Mouse (Mus musculus) limb, embryonic 15.5 days (tissue): ENCODE measurements at regions not wholly inside any gene's neighbourhood (a gene's known extent, or its start where the extent isn't known, plus 50 kb on each side); places are given as distances from the start of the nearest gene placed in this dataset.

Source experiments
- ATAC-seq: fragments of 200-750 bp; cut with Nextera tagmentation; 2 replicates; pipeline ENCODE4 v1.8.0; 2017; ENCODE audit warnings: low read depth, moderate TSS enrichment; ENCODE audit not compliant: insufficient number of reproducible peaks, low FRiP score, low TSS enrichment
- H3K27ac ChIP-seq: fragments of 300-500 bp; sonication (generic); 2 replicates; pipeline ENCODE4 v1.5.1; 2015; ENCODE audit warnings: moderate library complexity, mild to moderate bottlenecking, inconsistent platforms
- H3K27me3 ChIP-seq: fragments of 300-500 bp; sonication (generic); 2 replicates; pipeline ENCODE4 v1.6.1; 2015; ENCODE audit warnings: inconsistent platforms
- H3K36me3 ChIP-seq: fragments of 300-500 bp; sonication (generic); 2 replicates; pipeline ENCODE4 v1.6.1; 2015; ENCODE audit warnings: inconsistent platforms
- H3K4me1 ChIP-seq: fragments of 300-500 bp; sonication (generic); 2 replicates; pipeline ENCODE4 v1.6.1; 2015; ENCODE audit warnings: inconsistent platforms
- H3K4me2 ChIP-seq: fragments of 300-500 bp; sonication (generic); 2 replicates; pipeline ENCODE4 v1.6.1; 2015; ENCODE audit warnings: mild to moderate bottlenecking, inconsistent platforms
- H3K4me3 ChIP-seq: fragments of 300-500 bp; sonication (generic); 2 replicates; pipeline ENCODE4 v1.5.1; 2015; ENCODE audit warnings: mild to moderate bottlenecking, inconsistent platforms
- H3K9ac ChIP-seq: fragments of 300-500 bp; sonication (generic); 2 replicates; pipeline ENCODE4 v1.6.1; 2015; ENCODE audit warnings: inconsistent platforms
- H3K9me3 ChIP-seq: fragments of 300-500 bp; sonication (generic); 2 replicates; pipeline ENCODE4 v1.6.1; 2016; ENCODE audit warnings: inconsistent platforms
- WGBS: fragments of 180-500 bp; shearing (Covaris S2); methylation state at CpG from one replicate; pipeline ENCODE4 v1.1.7; 2015; 5-methylcytosine and 5-hydroxymethylcytosine counted together

DNA sequence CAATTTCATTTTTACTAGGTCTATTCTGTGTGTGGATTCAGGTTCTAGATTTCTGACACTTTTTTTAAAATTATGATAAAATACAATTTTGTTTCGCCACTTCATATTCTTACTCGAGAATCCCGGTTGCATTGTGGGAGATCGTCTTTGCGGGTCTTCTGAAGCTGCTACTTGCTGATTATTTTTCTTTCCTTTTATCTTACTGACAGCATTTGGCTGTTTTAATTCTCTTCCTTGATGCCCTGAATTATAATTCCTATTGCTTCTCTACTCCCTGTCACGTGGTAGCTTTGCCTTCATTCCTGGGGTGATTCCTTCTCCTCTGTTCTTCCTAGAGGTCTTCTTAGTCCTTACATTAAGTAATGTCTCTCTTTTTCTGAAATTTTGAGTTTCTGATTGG is 193.8 kb upstream of the Tent5a start:
- no peaks in the 10 kb centered on the region for H3K36me3 ChIP-seq
- no peak overlapping the region for H3K27ac ChIP-seq
- H3K4me3 ChIP-seq: no peak overlapping the region
- 87% methylated on average over 6 of the region's 6 CpGs for WGBS
- ATAC-seq: no peak
- no peaks in the 10 kb centered on the region for H3K4me1 ChIP-seq
- H3K9ac ChIP-seq: no peak overlapping the region
- no peak overlapping the region for H3K4me2 ChIP-seq
- no peaks in the 10 kb centered on the region for H3K27me3 ChIP-seq
- H3K9me3 ChIP-seq: no peaks in the 10 kb centered on the region

DNA sequence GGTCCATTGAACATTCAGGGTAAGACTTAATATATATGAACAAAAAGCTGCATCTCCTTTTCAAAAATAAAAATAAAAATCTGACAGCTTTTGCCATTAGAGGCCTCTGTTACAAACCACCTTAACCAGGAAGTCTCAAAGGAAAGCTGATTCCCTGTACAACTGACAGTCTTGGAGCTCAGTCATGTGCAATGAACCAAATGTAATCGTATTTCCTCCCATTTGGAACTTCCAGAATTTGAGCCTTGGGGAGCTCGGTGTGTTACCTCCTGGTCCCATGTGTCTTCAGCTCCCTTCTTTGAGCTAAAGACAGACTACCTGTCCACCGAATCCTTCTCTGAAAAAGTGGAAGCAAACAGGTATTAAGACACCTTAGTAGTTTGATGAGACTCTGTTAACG is 171.9 kb upstream of the Tent5a start:
- Histone ChIP-seq H3K27me3 (no peaks in the 10 kb centered on the region), H3K4me3 (no peak overlapping the region), H3K4me1 (0 out of 2 replicates have a peak, but pooled peaks cover 4% of the 10 kb centered on the region), H3K27ac (no peak overlapping the region), H3K9ac (no peak overlapping the region), H3K4me2 (no peak overlapping the region), H3K9me3 (no peaks in the 10 kb centered on the region), H3K36me3 (no peaks in the 10 kb centered on the region)
- 82% methylated on average over 4 of the region's 4 CpGs for WGBS
- ATAC-seq: no peak

DNA sequence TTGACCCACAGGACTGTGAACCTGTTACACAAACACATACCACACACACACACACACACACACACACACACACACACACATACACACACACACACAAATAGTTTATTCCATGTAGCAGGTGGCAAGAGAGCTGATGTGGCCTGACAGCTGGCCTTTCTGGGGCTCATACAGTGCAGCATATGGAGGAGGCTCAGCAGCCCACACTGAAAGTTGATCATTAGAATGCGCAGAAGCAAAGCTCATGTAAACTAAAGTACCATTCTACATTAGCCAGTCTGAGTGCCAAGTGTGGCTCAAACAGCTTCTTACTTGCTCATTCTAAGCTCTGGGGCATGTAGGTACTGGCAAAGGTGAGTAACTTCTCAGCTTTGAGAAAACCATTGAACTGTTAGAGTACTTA is 170.2 kb upstream of the Tent5a start:
- no peak overlapping the region for H3K4me3 ChIP-seq
- H3K4me2 ChIP-seq: no peak overlapping the region
- no peaks in the 10 kb centered on the region for H3K27me3 ChIP-seq
- 79% methylated on average over 1 of the region's 1 CpGs for WGBS
- no peak overlapping the region for H3K9ac ChIP-seq
- H3K9me3 ChIP-seq: no peaks in the 10 kb centered on the region
- H3K27ac ChIP-seq: no peak overlapping the region
- no peaks in the 10 kb centered on the region for H3K36me3 ChIP-seq
- ATAC-seq: no peak
- 0 out of 2 replicates have a peak, but pooled peaks cover 4% of the 10 kb centered on the region for H3K4me1 ChIP-seq

DNA sequence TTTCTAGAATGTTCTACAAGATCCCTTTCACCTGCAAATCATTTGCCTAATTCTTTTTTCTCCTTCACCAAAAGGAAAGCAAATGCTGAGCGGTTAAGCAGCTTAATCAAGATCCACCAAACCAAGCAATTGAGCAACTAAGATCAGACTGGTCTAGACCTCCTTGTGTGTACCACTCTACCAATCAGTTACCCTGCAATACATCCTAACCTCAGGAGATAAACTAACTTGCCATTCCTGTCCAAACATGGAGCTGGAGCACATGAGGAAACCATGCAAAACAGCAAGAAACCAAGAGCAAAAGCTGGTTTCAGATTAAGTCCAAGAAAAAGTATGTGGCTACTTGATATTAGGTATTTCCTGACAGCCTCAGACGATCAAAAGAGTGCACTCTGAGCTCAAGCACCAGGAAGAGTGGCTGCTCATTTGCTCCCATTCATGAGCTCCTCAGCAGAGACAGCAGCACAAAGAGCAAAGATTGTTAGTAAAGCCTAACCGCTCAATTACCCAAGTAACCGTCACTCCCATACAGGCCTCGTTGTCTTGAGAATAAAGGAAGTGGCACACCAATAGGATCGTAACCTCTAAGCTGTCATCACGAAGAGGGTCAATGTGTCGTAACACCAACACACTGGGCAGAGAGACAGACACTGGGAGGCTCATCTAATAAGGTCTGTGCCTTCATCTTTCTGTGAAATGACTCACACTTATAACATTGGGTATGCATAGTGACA is 169.5 kb upstream of the Tent5a start:
- no peak overlapping the region for H3K27ac ChIP-seq
- ATAC-seq: no peak

DNA sequence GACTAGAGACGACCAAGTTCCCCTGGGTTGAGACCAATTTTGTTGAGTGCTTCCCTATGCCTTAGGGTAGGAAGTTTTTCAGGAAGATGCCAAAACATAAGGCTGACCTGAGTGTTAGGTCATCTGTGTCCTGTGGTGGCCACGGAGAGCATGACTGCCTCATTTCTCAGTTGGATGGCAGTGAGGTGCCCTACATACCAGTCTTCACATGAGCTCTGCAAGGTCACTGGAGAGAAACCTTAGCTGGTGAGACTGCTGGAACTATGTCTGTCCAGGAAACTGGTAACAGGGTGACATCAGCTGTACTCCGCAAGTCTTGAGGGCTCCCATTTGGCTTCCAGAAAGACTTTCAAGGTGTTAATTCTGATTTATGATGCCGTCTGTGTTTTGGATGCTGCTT is 167.9 kb upstream of the Tent5a start:
- H3K27me3 ChIP-seq: no peaks in the 10 kb centered on the region
- whole genome bisulfite sequencing: 53% methylated on average over 4 of the region's 4 CpGs
- H3K9ac ChIP-seq: no peak overlapping the region
- no peak for ATAC-seq
- no peaks in the 10 kb centered on the region for H3K36me3 ChIP-seq
- H3K27ac ChIP-seq: no peak overlapping the region; the same call in 1 of the 2 replicates
- 0 out of 2 replicates have a peak, but pooled peaks cover 4% of the 10 kb centered on the region for H3K4me1 ChIP-seq
- no peak overlapping the region for H3K4me2 ChIP-seq
- no peak overlapping the region for H3K4me3 ChIP-seq
- no peaks in the 10 kb centered on the region for H3K9me3 ChIP-seq

More for the DNA sequence above, 169.5 kb upstream of the Tent5a start:
- Histone ChIP-seq H3K4me2 (no peak overlapping the region), H3K4me1 (0 out of 2 replicates have a peak, but pooled peaks cover 4% of the 10 kb centered on the region), H3K27me3 (no peaks in the 10 kb centered on the region), H3K9me3 (no peaks in the 10 kb centered on the region), H3K9ac (no peak overlapping the region), H3K36me3 (no peaks in the 10 kb centered on the region), H3K4me3 (no peak overlapping the region)
- WGBS: 66% methylated on average over 8 of the region's 8 CpGs

DNA sequence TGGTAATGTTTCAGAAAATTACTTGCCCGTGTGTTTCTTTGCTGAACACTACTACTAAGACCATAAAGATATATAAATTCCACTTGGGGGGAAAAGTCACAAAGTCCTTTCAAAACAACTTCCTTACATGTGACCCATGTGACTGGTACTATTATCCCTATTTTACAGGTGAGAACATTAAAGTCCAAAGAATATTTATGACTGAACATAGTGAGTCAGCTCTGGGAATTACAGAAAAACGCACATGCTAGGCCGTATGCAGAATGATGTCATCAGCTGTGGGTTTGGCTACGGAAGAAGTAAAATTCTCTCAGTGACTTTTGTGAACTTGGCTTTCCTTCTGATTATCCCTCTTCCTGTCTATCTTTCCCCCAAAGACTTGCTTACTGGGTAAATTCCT is 166.6 kb upstream of the Tent5a start:
- Histone ChIP-seq H3K4me2 (no peak overlapping the region), H3K9ac (no peak overlapping the region), H3K27ac (no peak overlapping the region), H3K4me3 (no peak overlapping the region), H3K9me3 (no peaks in the 10 kb centered on the region), H3K36me3 (no peaks in the 10 kb centered on the region), H3K4me1 (0 out of 2 replicates have a peak, but pooled peaks cover 4% of the 10 kb centered on the region), H3K27me3 (no peaks in the 10 kb centered on the region)
- ATAC-seq: no peak
- WGBS: 49% methylated on average over 4 of the region's 4 CpGs

DNA sequence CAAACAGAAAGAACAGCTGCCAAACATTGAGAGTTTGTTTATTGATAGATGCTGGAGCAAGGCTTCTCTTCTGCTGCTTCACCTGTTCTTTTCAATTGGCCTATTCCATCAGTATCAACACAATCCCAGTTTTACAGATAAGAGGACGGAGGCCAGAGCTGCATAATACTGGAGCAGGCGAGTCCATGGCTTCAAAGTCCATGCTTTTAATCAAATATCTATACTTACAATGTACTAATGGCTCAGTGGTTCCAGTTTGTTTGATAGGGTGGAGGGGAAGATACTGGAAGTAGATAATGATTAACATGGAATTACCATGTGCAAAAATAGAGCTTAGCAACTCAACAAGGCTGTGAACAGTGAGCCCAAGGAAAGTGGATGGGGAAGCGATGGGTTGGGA is 163.2 kb upstream of the Tent5a start:
- H3K27me3 ChIP-seq: no peaks in the 10 kb centered on the region
- 86% methylated on average over 3 of the region's 3 CpGs for WGBS

DNA sequence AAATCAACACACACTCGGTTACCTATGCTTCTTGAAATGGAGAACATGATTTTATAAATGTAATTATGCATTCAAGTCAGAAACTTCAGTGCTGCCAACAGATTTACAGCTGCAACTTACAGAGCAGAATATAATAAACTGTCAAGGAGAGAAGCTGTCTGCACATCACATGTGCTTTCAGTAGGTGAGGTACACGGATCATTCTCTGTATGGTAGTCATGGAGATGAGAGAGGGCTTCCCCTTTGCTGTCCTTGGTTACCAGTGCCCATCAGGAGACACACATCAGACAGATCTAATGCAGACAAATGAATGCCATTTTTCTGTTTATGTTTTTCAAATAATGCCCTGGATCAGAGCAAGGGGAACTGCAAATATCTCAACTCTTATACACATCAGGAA is 160.8 kb upstream of the Tent5a start:
- Histone ChIP-seq H3K27ac (no peak overlapping the region), H3K9me3 (no peaks in the 10 kb centered on the region), H3K4me3 (no peak overlapping the region), H3K4me2 (no peak overlapping the region), H3K9ac (no peak overlapping the region), H3K36me3 (no peaks in the 10 kb centered on the region), H3K27me3 (no peaks in the 10 kb centered on the region), H3K4me1 (no peaks in the 10 kb centered on the region)
- ATAC-seq: no peak
- WGBS: 55% methylated on average over 2 of the region's 2 CpGs

More for the DNA sequence above, 163.2 kb upstream of the Tent5a start:
- Histone ChIP-seq H3K36me3 (no peaks in the 10 kb centered on the region), H3K4me2 (no peak overlapping the region), H3K9ac (no peak overlapping the region), H3K4me3 (no peak overlapping the region), H3K9me3 (no peaks in the 10 kb centered on the region), H3K4me1 (0 out of 2 replicates have a peak, but pooled peaks cover 4% of the 10 kb centered on the region), H3K27ac (no peak overlapping the region)
- ATAC-seq: no peak

DNA sequence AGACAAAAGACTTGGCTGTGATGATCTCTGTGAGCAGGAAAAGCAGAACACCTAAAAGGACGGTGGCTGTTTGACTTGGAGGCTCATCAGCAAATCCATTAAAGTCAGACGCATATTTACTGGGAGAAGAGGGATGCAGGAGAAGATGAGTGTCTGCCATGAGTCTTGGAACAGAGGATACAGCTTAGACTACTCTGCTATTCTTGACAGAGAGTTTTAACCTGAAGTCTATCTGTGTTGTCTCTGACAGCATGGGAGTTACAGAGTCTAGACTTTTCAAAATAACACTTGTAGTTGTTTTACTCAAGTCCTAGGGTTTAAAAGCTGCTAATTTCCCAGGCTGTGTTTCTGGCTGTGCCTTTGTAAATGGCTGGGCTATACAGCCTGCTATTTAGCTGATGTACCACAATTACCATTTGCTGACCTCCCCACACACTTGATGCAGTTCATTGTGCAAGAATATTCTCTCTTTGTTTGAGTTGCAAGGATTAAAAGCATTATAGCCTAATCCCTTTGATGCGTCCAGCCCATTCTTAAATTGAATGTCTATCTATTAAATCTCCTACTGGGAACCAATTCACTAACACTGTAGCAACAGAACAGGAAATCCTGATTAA is 160.0 kb upstream of the Tent5a start:
- Histone ChIP-seq H3K4me3 (no peak overlapping the region), H3K9ac (no peak overlapping the region), H3K4me1 (no peaks in the 10 kb centered on the region), H3K36me3 (no peaks in the 10 kb centered on the region), H3K9me3 (no peaks in the 10 kb centered on the region), H3K27ac (no peak overlapping the region), H3K4me2 (no peak overlapping the region), H3K27me3 (no peaks in the 10 kb centered on the region)
- WGBS: 35% methylated on average over 3 of the region's 3 CpGs
- no peak for ATAC-seq

DNA sequence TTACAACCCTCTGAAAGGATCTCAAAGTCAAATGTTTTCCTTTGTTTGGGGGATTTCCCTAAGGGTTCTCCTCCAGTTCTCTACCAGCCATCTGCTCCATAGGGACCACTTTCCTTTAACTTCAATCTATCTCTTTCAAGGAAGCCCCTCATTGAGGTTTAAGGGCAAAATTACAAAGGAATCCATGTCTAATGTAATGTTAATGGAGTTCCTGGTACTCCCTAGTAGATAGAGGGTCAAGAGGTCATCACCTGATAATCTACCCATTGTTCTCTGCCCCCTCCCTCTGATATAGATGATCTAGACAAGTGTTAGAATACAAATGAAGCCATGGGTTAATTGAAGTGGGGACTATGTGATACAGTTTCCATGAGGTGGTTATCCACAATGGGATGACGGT is 158.6 kb upstream of the Tent5a start:
- H3K36me3 ChIP-seq: no peaks in the 10 kb centered on the region
- no peak overlapping the region for H3K9ac ChIP-seq
- WGBS: 81% methylated on average over 1 of the region's 1 CpGs
- no peak overlapping the region for H3K4me2 ChIP-seq
- H3K9me3 ChIP-seq: no peaks in the 10 kb centered on the region
- no peak for ATAC-seq
- H3K27me3 ChIP-seq: no peaks in the 10 kb centered on the region
- H3K4me3 ChIP-seq: no peak overlapping the region
- no peaks in the 10 kb centered on the region for H3K4me1 ChIP-seq
- H3K27ac ChIP-seq: no peak overlapping the region

DNA sequence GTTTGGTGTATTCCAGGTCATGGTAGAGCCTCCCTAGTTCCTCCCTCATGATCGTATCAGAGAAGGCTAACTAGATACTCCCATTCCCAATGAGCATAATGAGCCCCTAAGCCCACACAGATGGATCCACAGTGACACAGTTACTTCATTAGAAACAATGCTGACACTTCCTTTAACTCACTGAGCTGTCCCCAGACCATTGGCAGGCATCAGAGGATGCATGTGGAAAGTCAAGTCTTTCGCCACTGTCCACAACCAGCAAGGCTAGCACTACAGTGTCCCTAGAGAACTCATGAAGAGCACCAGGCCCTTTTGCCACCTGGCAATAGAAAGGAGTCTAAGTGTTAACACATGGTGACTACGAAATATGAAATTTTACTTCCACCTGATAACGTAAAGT is 156.1 kb upstream of the Tent5a start:
- no peaks in the 10 kb centered on the region for H3K36me3 ChIP-seq
- H3K4me2 ChIP-seq: no peak overlapping the region
- WGBS: 82% methylated on average over 4 of the region's 4 CpGs
- no peaks in the 10 kb centered on the region for H3K9me3 ChIP-seq
- H3K9ac ChIP-seq: no peak overlapping the region
- H3K4me1 ChIP-seq: no peaks in the 10 kb centered on the region
- no peak for ATAC-seq
- no peak overlapping the region for H3K4me3 ChIP-seq
- no peak overlapping the region for H3K27ac ChIP-seq
- no peaks in the 10 kb centered on the region for H3K27me3 ChIP-seq

DNA sequence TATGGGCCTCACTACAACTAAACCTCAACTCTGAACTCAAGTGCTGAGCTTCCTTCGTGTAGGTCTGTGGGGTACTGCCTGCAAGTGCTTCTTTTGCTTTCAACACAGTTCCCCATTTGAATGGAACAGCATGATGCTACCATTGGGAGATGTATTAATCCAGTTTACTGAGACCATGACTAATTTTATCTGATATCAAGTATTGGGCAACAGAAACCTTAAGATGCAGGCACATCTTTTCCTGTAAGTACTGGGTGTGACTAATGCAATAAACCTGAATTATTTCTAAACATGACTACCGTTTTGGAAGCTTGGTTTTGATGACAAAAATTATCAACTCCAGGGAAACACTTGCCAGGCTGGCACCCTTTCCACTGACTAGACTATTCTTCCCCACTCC is 153.4 kb upstream of the Tent5a start:
- ATAC-seq: no peak
- WGBS: 63% methylated on average over 2 of the region's 2 CpGs

More for the DNA sequence above, 153.4 kb upstream of the Tent5a start:
- no peaks in the 10 kb centered on the region for H3K27me3 ChIP-seq
- no peaks in the 10 kb centered on the region for H3K9me3 ChIP-seq
- H3K27ac ChIP-seq: no peak overlapping the region
- H3K4me2 ChIP-seq: no peak overlapping the region
- no peaks in the 10 kb centered on the region for H3K36me3 ChIP-seq
- no peaks in the 10 kb centered on the region for H3K4me1 ChIP-seq
- no peak overlapping the region for H3K9ac ChIP-seq
- no peak overlapping the region for H3K4me3 ChIP-seq
